Mouse (Mus musculus) brain, embryonic 18.5 days (tissue): ENCODE results near the gene Nat8f6.
A peak's percentile ranks its signal among the peaks of the same experiment; 100 is the strongest.
"Not testable (repeated sequence)": the region's sequence is repeated elsewhere in the genome, so short reads cannot be mapped to it uniquely, and the experiment has no call there.

Experiments used
- DNase-seq: peaks from one replicate; pipeline ENCODE4 v3.0.0-alpha.2; 2012; ENCODE audit warnings: low read depth, low spot score

The Nat8f6 gene

DNA sequence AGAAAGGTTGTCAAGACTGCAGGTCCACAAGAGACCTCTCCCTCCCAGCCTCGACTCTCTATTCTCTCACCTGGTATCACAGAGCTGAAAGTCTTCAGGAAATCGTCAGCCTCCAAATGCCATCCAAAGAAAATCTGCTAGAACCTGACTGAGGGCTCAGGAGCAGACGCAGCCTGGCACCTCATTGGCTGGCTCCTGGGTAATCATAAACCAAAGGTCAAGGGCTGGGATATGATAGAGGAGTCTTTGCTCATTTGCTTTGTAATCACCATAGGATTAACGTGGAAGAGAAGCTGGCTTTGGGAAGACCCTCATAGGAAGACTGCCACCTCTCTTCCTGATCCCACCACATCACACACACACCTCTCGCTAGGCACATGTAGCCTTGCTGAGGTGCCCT lies at the start of gene Nat8f6, which contains the start of gene Nat8f5:
Gene Nat8f6 (minus strand): TSS at position 118 of the 400 bp plus-strand sequence.
Gene Nat8f5 (minus strand): TSS at position 136 of the 400 bp plus-strand sequence.
- DNase-seq, result no peak

DNA sequence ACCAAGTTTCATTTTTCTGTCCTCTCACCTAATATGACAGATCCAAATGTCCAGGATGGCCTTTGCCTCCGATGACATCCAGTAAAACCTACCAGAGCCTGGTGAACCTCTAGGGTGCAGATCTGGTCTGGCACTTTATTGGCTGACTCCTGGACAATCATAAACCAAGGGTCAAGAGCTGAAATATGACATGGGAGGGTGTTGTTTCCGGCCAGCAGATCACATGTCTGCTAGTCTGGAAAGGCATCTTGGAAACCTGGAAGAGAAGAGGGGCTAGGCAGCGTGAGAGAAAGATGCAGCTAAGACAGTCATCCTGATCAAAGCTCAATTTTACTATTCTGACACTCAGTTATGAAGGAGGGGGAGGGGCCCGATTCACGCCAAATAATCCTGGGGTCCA lies 48.3 kb upstream of the Nat8f6 start, which contains the start of gene Nat8f2:
Gene Nat8f2 (minus strand): TSS at position 153 of the 400 bp plus-strand sequence.
- DNase-seq, result not testable (repeated sequence)

DNA sequence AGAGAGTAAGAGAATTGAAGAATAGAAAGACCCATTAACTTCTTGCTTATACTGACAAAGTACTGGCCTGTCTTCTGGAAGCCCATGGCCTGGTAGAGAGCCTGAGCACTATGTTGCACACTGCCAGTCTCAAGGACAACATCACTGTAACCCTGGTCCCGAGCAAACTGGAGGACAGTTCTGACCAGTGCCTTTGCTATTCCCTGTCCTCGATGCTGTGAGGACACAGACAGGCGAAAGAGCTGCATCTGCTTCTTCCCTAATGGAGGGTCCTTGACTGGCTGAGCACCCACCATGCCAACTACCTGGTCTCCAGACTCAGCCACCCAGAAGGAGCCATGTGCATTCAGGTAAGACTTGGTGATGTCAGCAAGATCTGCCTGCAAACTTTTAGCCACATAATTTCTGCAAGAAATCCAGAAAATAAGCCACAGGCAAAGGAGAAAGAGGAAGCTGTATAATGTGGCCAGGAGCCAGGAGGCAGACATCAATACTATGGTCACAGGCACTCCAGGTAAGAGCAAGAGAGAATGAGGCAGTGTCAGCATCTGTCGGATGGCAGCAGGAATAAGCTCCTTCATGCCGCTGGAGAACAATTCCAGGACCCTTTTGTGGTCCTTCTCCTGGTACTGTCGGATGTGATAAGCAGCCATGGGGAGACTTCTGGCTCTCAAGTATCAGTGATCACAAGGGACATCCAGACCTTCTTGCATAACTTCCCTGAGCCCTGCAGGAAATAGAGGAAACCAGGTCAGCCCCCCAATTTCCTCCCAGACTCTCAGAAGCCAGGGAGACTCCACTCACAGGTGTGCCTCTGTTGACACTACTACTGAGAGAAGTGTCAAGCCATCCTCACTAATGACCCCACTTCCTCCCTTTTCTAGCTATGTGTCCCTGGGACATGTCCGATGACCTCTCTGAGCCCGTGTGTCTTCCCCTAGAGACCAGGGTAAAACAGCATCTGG lies 47.3 kb upstream of the Nat8f6 start:
- no peak for DNase-seq

DNA sequence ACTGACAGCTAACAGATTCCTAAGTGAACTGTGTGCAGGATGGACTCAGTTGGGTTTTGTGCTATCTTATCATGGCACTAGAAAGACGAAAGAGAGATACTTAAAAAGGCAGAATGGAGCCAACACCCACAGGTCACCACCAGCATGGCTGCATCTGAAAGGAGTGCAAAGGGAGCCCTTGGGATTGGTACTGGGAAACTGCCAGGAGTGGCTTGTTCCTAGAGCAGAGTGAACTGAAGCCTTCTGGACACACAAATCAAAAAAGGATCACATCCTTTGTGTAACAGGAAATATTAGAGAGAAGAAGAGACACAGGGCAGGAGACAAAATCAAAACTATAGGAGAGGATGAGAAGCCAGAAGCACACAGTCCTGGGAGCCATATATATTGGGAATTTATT lies 46.2 kb upstream of the Nat8f6 start:
- DNase-seq, result not testable (repeated sequence)

GRCm38 (mm10) chr6:85866166-85866565 lies 45.4 kb upstream of the Nat8f6 start:
- not testable (repeated sequence) for DNase-seq

- not testable (repeated sequence) for DNase-seq
Measured at GRCm38 (mm10) chr6:85864900-85865639, 44.3 kb upstream of the Nat8f6 start.

DNA sequence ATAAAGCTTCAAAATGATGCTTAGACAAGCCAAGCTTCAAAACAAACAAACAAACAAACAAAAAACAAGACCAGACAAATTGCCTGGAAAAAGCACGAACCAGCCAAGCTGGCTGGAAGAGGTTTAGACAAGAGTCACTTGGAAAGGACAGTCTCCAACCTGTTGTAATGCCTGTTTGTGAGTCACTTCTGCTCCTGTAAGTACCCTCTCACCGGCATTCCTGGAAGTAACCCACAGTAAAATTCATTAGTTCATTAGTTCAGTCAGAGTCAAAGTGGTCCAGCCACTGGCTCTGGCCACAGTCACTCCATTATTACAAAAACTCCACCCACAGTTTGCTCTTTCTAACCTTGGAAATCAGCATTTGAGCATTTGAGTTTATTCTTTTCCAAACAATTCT lies 43.1 kb upstream of the Nat8f6 start:
- DNase-seq, result no peak

- no peak for DNase-seq
Measured at GRCm38 (mm10) chr6:85863136-85863535, 42.4 kb upstream of the Nat8f6 start.

DNA sequence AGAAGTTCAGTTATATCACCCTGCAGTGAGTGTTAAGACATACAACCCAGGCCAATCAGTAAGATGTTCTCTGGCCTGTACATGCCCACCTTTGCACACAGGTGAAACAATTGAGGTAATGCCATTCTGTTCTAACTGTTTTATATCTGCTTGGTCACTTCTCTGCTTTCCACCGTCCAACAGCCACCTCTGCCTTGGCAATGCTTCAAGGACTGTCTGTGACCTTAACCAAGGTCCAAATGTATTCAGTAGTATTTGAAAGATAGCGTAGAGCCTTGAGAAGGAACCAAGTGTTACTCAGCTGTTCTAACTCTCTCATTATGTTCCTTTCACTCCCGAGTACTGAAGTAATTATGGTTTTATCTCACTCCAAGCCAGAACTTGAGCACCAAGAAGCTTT lies 41.8 kb upstream of the Nat8f6 start:
- no peak for DNase-seq

DNA sequence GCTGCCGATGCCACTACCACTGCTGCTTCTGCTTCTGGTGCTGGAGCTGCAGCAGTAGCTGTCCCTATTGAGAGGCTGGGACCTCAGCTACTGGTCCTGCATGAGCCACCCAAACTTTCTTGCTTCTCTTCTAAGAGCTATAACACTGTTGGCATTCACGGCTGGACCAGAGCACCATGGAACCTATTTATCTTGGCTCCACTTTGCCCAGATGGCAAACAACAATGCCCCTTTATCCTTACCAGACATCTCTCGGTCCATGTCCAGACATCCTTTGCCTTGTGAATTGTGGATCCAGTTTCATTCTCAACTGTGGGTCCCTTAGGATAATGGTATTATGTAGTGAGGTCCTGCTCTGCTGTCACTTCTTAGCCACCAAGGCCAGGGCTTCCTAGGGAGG lies 40.5 kb upstream of the Nat8f6 start:
- DNase-seq, result no peak

- DNase-seq, result no peak
Measured at GRCm38 (mm10) chr6:85856194-85856678, 35.5 kb upstream of the Nat8f6 start.

DNA sequence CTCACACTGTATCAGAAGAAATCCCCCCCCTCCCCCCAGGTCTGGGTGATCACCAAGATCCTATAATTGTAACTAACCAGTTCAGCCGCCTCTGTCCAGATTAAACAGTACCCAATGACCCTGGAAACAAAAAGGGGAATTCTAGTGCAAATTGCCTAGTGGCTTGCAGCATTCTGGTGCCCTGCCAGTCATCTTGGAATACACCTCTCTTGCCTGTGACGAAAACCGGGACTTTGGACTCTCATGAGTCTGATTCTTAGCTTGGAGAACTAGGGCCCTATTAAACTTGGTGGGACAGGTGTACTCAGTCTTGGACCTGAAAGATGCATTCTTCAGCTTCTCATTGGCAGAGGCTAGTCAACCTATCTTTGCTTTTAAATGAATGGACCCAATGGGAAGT lies 32.7 kb upstream of the Nat8f6 start:
- DNase-seq, result no peak

DNA sequence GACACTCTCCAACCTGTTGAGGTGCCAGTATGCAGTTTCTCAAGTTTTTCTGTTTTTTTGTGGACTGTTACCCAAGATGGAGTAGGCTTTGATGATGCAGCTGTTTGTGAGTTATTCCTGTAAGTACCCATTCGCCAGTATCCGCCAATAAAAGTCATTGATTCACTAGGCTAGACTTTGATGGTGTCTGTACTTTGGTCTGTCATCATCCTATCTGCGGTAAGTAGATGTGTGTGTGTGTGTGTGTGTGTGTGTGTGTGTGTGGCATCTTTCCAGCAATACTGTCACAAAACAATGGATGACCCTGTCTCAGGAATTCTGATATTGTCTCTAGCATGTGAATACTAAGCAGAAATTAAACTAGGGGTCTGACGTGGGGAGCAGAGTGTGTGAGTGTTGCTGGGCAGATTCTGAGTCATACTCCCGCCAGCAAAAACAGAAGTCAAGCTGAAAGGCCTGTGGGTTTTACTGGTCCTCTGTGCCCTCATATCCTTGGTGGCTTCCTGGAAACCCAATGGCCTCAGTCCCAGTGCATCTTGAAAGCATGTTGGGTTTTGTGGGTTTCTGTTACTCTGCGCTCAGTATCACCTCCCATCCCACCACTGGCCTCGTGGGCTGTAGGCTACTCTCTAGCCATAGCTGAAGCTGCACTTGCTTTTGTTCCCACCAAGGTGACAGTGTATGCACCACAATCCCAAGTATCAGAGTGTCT lies 30.5 kb upstream of the Nat8f6 start:
- no peak for DNase-seq

DNA sequence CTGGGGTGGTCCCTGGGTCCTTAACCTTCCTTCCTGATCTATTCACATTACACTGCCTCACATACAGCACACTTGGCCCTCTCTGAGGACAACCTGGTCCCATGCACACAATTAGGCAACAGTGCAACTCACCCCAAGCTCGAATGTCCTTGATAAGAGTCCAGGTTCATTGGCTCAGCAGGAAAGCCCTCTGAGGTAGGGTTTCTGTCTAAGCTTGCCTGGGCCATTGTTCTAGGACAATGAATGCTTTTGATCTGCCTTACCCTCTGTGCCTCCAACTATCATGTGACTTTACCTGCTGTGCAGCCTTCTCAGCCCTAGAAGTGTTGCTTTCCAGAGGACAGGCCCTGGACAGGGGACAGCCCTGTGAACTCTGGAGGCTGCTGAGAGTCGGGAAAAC lies 28.5 kb upstream of the Nat8f6 start:
- DNase-seq, result no peak

DNA sequence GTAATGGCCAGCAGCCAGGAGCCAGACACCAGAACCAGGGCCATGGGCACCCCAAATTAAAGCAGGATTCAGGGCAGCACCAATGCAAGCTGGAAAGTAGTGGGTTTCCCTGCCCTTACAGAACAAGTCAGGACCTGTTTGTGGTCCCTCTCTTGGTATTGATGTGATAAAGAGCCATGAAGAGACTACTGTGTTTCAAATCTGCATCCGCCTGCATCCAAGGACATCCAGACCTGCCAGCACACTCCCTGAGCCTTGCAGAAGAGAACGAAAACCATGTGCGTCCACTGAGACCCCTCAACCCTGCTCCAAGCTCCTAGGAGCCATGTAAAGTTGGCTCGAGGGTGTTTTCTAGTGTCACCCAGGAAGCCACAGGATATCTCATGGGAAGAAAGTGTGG lies 27.4 kb upstream of the Nat8f6 start:
- DNase-seq, result no peak

- DNase-seq, result no peak
Measured at GRCm38 (mm10) chr6:85846921-85847320, 26.2 kb upstream of the Nat8f6 start.

GRCm38 (mm10) chr6:85843677-85844458 lies 23.1 kb upstream of the Nat8f6 start:
- not testable (repeated sequence) for DNase-seq

DNA sequence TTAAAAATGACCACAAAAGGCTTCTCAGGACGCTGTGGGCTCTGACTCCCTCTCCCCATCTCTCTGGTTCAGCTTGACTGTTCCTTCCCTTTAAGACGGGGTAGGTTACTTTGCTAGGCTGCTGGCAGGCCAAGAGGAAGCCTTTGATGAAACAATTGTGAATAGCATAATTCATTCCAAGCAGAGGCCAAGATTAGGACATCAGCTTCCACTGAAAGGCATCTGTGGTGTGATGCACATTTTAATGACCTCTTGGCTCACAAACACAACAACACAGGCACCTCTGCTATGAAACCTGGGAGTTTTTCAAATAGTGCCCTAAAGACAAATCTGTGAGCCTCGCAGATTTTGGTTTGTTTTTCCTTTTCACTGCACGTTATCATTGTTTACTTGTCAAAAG lies 19.2 kb upstream of the Nat8f6 start:
- no peak for DNase-seq

- no peak for DNase-seq
Measured at GRCm38 (mm10) chr6:85838674-85839073, 17.9 kb upstream of the Nat8f6 start.

DNA sequence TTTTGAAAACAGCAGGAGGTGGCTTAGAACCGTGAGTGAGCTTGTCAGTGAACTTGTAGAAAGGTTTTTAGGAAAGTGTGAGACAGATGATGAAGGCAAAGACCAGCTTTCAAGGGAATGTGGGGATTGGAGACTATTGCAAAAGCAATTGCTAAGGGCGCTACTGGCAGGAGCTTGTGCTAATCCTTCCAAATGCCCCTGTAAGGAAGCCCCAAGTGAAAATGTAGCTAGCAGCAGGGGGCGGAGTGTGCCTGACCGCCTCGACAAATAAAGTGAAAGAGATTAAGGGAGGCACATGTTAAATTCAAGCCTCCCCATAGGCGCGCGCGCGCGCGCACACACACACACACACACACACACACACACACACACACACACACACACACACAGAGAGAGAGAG lies 16.6 kb upstream of the Nat8f6 start:
- peak; percentile 24 for DNase-seq

DNA sequence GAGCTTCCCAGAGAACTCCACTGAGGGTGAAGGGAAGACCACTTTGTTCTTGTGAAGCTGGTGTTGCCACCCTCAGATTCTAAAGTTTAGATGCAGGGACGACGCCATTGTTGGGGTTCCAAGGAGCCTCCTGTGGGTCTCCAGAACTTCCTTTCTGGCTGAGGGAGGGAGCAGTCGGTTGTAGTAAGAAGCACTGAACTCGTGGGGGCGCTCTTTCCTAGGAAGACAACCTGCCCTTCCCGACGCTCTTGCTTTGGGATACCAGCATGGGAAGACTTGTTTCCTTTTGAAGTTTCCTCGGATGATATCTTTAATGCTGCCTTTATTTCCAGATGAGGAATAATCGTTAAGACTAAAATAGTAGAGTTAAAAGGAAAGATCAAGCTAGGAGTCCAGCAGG lies 16.1 kb upstream of the Nat8f6 start:
- DNase-seq, result not testable (repeated sequence)
